Mouse (Mus musculus): ENCODE data around the gene Sgms1. TPM values are rescaled to one million over a fixed set of nuclear protein-coding genes. Genes with fewer than 3 reads are reported as not detected.

The Sgms1 gene
- polyA plus RNA-seq, 1 experiment = 42.2 TPM

GRCm38 (mm10) chr19:32386556-32387402 is 2.7 kb downstream of the Sgms1 start:
- TF ChIP-seq CTCF (IDR thresholded peaks at IDR 0.05; ENCODE audit: borderline replicate concordance, insufficient read depth, low read length) = no peak
- TF ChIP-seq POLR2A (IDR thresholded peaks at IDR 0.05; ENCODE audit: low read depth, low read length) = peak; percentile 61
- peak overlapping the region; percentile 3; the same call in 1 of the 2 replicates for H3K27ac ChIP-seq (ENCODE audit: insufficient read depth, low read length)
- H3K4me1 ChIP-seq (ENCODE audit: control insufficient read depth, insufficient read depth, low read length) = no peaks in the 10 kb centered on the region
- H3K4me3 ChIP-seq (ENCODE audit: insufficient read depth, low read length) = peak overlapping the region; percentile 61

- TF ChIP-seq CTCF (IDR thresholded peaks at IDR 0.05; ENCODE audit: borderline replicate concordance, insufficient read depth, low read length) = no peak
- no peak for TF ChIP-seq POLR2A (IDR thresholded peaks at IDR 0.05; ENCODE audit: low read depth, low read length)
- H3K4me1 ChIP-seq (ENCODE audit: control insufficient read depth, insufficient read depth, low read length) = no peaks in the 10 kb centered on the region
- H3K27ac ChIP-seq (ENCODE audit: insufficient read depth, low read length) = no peak overlapping the region
- H3K4me3 ChIP-seq (ENCODE audit: insufficient read depth, low read length) = no peak overlapping the region
Measured at GRCm38 (mm10) chr19:32383738-32384137, 5.8 kb downstream of the Sgms1 start.

DNA sequence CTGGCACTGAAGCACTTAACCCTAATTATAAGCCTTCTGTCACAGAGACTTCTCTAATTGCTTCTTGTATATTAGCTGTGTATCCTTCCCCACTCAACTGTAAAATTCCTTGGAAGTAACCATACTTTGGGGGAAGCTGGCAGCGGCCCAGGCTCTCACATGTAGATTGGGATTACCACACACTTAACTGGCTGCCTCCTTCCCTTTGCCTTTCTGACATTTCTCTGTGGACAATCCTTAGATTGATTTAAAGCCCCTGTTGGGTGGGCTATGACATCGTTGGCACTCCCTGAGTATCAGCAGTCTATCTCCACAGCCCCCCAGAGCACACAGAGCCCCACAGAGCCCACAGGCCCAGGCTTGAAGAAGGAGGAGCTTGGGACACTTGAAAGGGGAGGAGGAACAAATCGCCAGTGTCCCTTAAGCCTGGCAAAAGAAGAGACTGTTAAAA is 8.0 kb downstream of the Sgms1 start:
- no peak overlapping the region for H3K27ac ChIP-seq (ENCODE audit: insufficient read depth, low read length)
- no peaks in the 10 kb centered on the region for H3K4me1 ChIP-seq (ENCODE audit: control insufficient read depth, insufficient read depth, low read length)
- H3K4me3 ChIP-seq (ENCODE audit: insufficient read depth, low read length) = no peak overlapping the region
- TF ChIP-seq CTCF (IDR thresholded peaks at IDR 0.05; ENCODE audit: borderline replicate concordance, insufficient read depth, low read length) (no peak), POLR2A (IDR thresholded peaks at IDR 0.05; ENCODE audit: low read depth, low read length) (no peak)

- Histone ChIP-seq H3K4me1 (ENCODE audit: control insufficient read depth, insufficient read depth, low read length) (no peaks in the 10 kb centered on the region), H3K27ac (ENCODE audit: insufficient read depth, low read length) (no peak overlapping the region), H3K4me3 (ENCODE audit: insufficient read depth, low read length) (no peak overlapping the region)
- TF ChIP-seq POLR2A (IDR thresholded peaks at IDR 0.05; ENCODE audit: low read depth, low read length) (no peak), CTCF (IDR thresholded peaks at IDR 0.05; ENCODE audit: borderline replicate concordance, insufficient read depth, low read length) (no peak)
Measured at GRCm38 (mm10) chr19:32380748-32381147, 8.8 kb downstream of the Sgms1 start.

DNA sequence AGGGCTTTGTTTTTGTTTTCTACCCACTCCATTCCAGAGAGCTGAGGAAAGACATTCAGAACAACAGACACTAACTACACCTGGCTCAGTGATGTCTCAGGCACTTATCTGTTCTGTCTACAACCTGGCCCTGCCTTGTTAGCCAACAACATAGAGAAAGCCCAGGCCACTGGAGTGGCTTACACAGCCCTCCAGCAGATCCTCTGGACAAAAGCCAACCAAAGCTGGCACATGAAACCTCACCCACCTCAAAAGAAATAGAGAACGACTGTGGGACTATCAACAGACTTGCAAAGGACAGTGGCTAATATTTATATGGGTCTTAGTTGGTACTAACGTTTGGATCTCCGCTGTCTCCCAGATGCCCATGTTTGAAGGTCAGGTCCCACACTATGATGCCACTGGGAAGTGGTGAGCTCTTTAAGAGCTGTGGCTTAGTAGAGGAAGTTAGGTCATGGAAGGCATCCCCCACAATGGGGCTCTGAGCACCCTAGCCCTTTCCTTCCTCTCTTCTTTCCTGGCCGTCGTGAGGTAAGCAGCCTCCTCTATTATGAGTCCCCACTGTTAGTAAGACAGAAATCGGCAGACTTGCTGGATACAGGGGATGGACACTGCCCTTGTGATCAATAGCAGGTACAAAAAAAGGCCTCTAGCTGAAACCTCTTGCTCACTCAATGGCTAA is 10.1 kb downstream of the Sgms1 start:
- no peak for TF ChIP-seq POLR2A (IDR thresholded peaks at IDR 0.05; ENCODE audit: low read depth, low read length)
- no peak for TF ChIP-seq CTCF (IDR thresholded peaks at IDR 0.05; ENCODE audit: borderline replicate concordance, insufficient read depth, low read length)
- Histone ChIP-seq H3K4me3 (ENCODE audit: insufficient read depth, low read length) (no peak overlapping the region), H3K4me1 (ENCODE audit: control insufficient read depth, insufficient read depth, low read length) (peaks cover 2% of the 10 kb centered on the region; the same call in 1 of the 2 replicates), H3K27ac (ENCODE audit: insufficient read depth, low read length) (no peak overlapping the region)

DNA sequence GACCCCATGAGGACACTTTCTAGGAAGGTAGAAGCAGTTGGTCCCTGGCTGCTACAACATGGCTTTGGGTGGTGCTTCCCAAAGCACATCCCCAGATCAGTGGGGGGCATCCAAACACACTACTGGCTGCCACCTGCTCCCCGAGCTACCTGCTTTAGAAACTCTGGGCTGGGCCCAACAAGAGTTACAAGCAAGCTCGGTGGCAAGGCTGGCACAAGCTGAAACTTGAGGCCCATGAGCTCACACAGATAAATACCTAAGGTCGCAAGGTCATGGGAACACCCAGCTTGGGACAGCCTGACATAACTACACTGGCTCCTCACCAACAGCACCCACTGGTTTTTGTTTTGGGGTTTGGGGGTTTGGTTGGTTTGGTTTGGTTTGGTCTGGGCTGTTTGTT is 10.9 kb downstream of the Sgms1 start:
- H3K27ac ChIP-seq (ENCODE audit: insufficient read depth, low read length) = no peak overlapping the region
- H3K4me3 ChIP-seq (ENCODE audit: insufficient read depth, low read length) = no peak overlapping the region
- TF ChIP-seq CTCF (IDR thresholded peaks at IDR 0.05; ENCODE audit: borderline replicate concordance, insufficient read depth, low read length) = no peak
- TF ChIP-seq POLR2A (IDR thresholded peaks at IDR 0.05; ENCODE audit: low read depth, low read length) = no peak
- H3K4me1 ChIP-seq (ENCODE audit: control insufficient read depth, insufficient read depth, low read length) = peaks cover 7% of the 10 kb centered on the region; the same call in 1 of the 2 replicates

DNA sequence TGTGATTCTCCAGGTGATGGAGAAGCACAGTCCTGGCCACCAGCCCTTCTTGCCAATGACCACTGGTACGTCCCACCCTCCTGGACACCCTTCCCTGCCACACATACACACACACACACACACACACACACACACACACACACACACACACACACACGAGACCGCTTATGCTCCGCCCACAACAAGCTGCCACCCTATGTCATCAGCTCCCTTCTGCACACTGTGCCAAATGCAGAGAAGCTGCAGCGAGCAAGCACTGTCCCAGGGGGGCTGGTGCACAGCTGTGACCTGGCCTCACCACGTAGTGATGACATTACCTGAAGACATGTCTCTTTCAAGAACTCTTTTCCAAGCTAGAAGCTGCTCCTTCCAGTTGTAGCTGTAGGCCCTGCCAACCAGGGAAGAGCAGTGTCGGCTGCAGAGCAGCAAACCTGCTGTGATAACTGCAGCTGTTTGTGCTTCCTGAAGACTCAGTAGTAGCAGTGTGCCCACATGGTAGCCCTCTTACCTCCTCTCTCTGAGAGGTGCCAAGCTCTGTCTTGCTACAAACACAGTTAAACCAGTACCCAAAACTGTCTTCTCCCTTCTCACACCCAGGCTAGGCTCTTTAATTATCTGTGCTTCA is 11.7 kb downstream of the Sgms1 start:
- peaks cover 9% of the 10 kb centered on the region; the same call in 1 of the 2 replicates for H3K4me1 ChIP-seq (ENCODE audit: control insufficient read depth, insufficient read depth, low read length)
- H3K27ac ChIP-seq (ENCODE audit: insufficient read depth, low read length) = no peak overlapping the region
- TF ChIP-seq CTCF (IDR thresholded peaks at IDR 0.05; ENCODE audit: borderline replicate concordance, insufficient read depth, low read length) = no peak
- no peak for TF ChIP-seq POLR2A (IDR thresholded peaks at IDR 0.05; ENCODE audit: low read depth, low read length)
- H3K4me3 ChIP-seq (ENCODE audit: insufficient read depth, low read length) = no peak overlapping the region

DNA sequence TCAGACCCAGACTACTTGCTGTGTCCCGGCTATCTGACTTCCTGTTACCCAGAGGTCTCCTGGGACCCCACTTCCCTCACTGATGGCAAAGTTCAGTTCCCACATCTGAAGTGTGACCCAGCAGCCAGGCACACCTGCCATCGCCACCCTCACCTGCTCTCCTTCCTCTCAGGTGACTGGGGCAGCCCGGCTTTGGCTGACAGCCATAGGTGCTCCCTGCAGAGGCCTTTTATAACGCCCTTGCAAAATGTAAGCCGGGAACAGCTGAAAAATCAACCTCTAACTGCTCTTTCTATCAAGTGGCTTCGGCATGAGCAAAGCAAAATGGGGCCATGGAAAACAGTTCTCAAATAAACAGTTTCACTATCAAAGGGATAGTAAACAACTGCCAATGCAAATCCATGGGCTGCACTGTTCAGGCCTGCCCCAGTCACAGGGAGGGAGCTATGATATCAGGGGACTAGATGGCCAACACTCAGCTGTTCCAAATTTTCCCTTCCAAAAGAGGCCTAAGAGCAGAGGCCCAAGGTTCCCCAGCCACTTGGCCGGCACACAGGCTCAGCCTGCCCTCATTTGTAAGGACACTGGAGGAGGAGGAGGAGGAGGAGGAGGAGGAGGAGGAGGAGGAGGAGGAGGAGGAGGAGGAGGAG is 12.5 kb downstream of the Sgms1 start:
- no peak overlapping the region for H3K4me3 ChIP-seq (ENCODE audit: insufficient read depth, low read length)
- no peak for TF ChIP-seq CTCF (IDR thresholded peaks at IDR 0.05; ENCODE audit: borderline replicate concordance, insufficient read depth, low read length)
- TF ChIP-seq POLR2A (IDR thresholded peaks at IDR 0.05; ENCODE audit: low read depth, low read length) = no peak
- H3K27ac ChIP-seq (ENCODE audit: insufficient read depth, low read length) = no peak overlapping the region
- H3K4me1 ChIP-seq (ENCODE audit: control insufficient read depth, insufficient read depth, low read length) = peaks cover 9% of the 10 kb centered on the region; the same call in 1 of the 2 replicates

DNA sequence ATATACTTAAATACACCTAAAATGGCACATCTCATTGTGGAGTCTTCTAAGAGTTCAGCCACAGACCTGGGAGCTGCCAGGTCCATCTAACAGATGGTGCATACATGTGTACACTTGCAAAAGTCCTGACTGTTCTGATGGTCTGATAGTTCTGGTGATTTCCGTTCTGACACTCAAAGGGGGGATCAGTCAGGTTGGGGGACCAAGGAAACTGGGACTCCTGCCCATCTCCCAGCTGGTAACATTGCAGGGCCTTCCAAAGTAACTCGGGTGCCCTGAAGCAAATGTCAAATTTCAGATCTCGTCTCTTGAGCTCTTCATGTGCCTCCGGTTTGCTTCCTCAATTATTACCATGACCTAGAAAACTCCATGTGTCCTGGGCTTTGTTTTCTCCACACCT is 13.5 kb downstream of the Sgms1 start:
- H3K4me3 ChIP-seq (ENCODE audit: insufficient read depth, low read length) = no peak overlapping the region
- no peak for TF ChIP-seq CTCF (IDR thresholded peaks at IDR 0.05; ENCODE audit: borderline replicate concordance, insufficient read depth, low read length)
- H3K4me1 ChIP-seq (ENCODE audit: control insufficient read depth, insufficient read depth, low read length) = peaks cover 9% of the 10 kb centered on the region; the same call in 1 of the 2 replicates
- H3K27ac ChIP-seq (ENCODE audit: insufficient read depth, low read length) = no peak overlapping the region

All from embryonic fibroblast, embryonic 13.5 days (primary cell).